Mouse (Mus musculus) B cell, adult 2 months (primary cell): Measurements from ENCODE around the gene Stpg4.
A peak's percentile ranks its signal among the peaks of the same experiment; 100 is the strongest.

ENCODE experiments used
- DNase-seq, 2 experiments: peaks; one replicate each; pipeline ENCODE4 v3.0.0; 2022

The Stpg4 gene

GRCm38 (mm10) chr17:87427511-87427910 lies at the start of gene Stpg4:
TSS of gene Stpg4 (minus strand) at chr17:87427741.
- no peak for DNase-seq

GRCm38 (mm10) chr17:87475356-87475755 lies 47.8 kb upstream of the Stpg4 start:
- no peak for DNase-seq

- DNase-seq = no peak
These were observed 46.9 kb upstream of the Stpg4 start for GRCm38 (mm10) chr17:87474501-87474795.

GRCm38 (mm10) chr17:87473736-87474500 lies 46.4 kb upstream of the Stpg4 start:
- DNase-seq = peak; percentile 39 to 41

- DNase-seq = peak in 1 of 2 experiments; percentile 2
These were observed 45.8 kb upstream of the Stpg4 start for GRCm38 (mm10) chr17:87473441-87473735.

- no peak for DNase-seq
These were observed 45.3 kb upstream of the Stpg4 start for GRCm38 (mm10) chr17:87472879-87473278.

GRCm38 (mm10) chr17:87471661-87472060 lies 44.1 kb upstream of the Stpg4 start:
- no peak for DNase-seq

GRCm38 (mm10) chr17:87470797-87471196 lies 43.3 kb upstream of the Stpg4 start:
- no peak for DNase-seq

GRCm38 (mm10) chr17:87470282-87470681 lies 42.7 kb upstream of the Stpg4 start:
- no peak for DNase-seq

- no peak for DNase-seq
These were observed 41.9 kb upstream of the Stpg4 start for GRCm38 (mm10) chr17:87469428-87469827.

- no peak for DNase-seq
These were observed 41.1 kb upstream of the Stpg4 start for GRCm38 (mm10) chr17:87468616-87469015.

GRCm38 (mm10) chr17:87461499-87461896 lies 34.0 kb upstream of the Stpg4 start:
- DNase-seq = no peak

GRCm38 (mm10) chr17:87460669-87461498 lies 33.3 kb upstream of the Stpg4 start:
- no peak for DNase-seq

GRCm38 (mm10) chr17:87459750-87460668 lies 32.5 kb upstream of the Stpg4 start:
- DNase-seq = peak in 1 of 2 experiments; percentile 5

- DNase-seq = peak; percentile 41 to 45
These were observed 31.6 kb upstream of the Stpg4 start for GRCm38 (mm10) chr17:87458911-87459749.

- no peak for DNase-seq
These were observed 30.4 kb upstream of the Stpg4 start for GRCm38 (mm10) chr17:87457961-87458360.

- no peak for DNase-seq
These were observed 26.6 kb upstream of the Stpg4 start for GRCm38 (mm10) chr17:87454121-87454520.

- no peak for DNase-seq
These were observed 25.8 kb upstream of the Stpg4 start for GRCm38 (mm10) chr17:87453336-87453735.

GRCm38 (mm10) chr17:87448881-87449280 lies 21.3 kb upstream of the Stpg4 start:
- no peak for DNase-seq

- DNase-seq = no peak
These were observed 20.8 kb upstream of the Stpg4 start for GRCm38 (mm10) chr17:87448339-87448738.

GRCm38 (mm10) chr17:87447612-87448200 lies 20.2 kb upstream of the Stpg4 start:
- DNase-seq = peak; percentile 24 to 39
